Mouse (Mus musculus) hindbrain, embryonic 10.5 days (tissue): ENCODE measurements around the gene Akr1a1. TPM values are rescaled to one million over a fixed set of nuclear protein-coding genes. Genes with fewer than 3 reads are reported as not detected.

Experiments
- DNase-seq: peaks from one replicate; pipeline ENCODE4 v3.0.0-alpha.2; 2017; ENCODE audit warnings: low spot score
- H3K27ac ChIP-seq: fragments of 300-500 bp; sonication (generic); 2 replicates; pipeline ENCODE4 v1.5.1; 2016; ENCODE audit warnings: mild to moderate bottlenecking, moderate library complexity
- H3K27me3 ChIP-seq: fragments of 300-500 bp; sonication (generic); 2 replicates; pipeline ENCODE4 v1.6.1; 2016; ENCODE audit warnings: mild to moderate bottlenecking; ENCODE audit not compliant: poor library complexity, insufficient read depth, severe bottlenecking
- H3K36me3 ChIP-seq: fragments of 300-500 bp; sonication (generic); 2 replicates; pipeline ENCODE4 v1.6.1; 2016; ENCODE audit warnings: mild to moderate bottlenecking, moderate library complexity
- H3K4me1 ChIP-seq: fragments of 300-500 bp; sonication (generic); replicated peaks from 2 replicates; pipeline ENCODE4 v1.6.1; 2016; ENCODE audit warnings: mild to moderate bottlenecking
- H3K4me3 ChIP-seq: fragments of 300-500 bp; sonication (generic); 2 replicates; pipeline ENCODE4 v1.5.1; 2016; ENCODE audit warnings: mild to moderate bottlenecking, moderate library complexity
- H3K9me3 ChIP-seq: fragments of 300-500 bp; sonication (generic); 2 replicates; pipeline ENCODE4 v1.6.1; 2016; ENCODE audit warnings: mild to moderate bottlenecking, moderate library complexity
- WGBS: fragments of 180-500 bp; shearing (Covaris S2); methylation state at CpG from one replicate; pipeline ENCODE4 v1.1.7; 2016; 5-methylcytosine and 5-hydroxymethylcytosine counted together
- polyA plus RNA-seq: library from polyadenylated mRNA; unstranded; fragments of >200 nt; fragmentation: Nextera tagmentation; extraction: Ambion mirVana; gene quantifications from 2 replicates; pipeline ENCODE4 v1.2.1, GENCODE M21; 2016

Gene Akr1a1
- polyA plus RNA-seq, 1 experiment from 2014 or later, result 600 TPM

- H3K27ac ChIP-seq, result no peak overlapping the region
- 97% methylated on average over 2 of the region's 2 CpGs for WGBS
- peaks cover 100% of the 10 kb centered on the region for H3K36me3 ChIP-seq
- no peak for DNase-seq
- no peaks in the 10 kb centered on the region for H3K27me3 ChIP-seq
- H3K9me3 ChIP-seq, result no peaks in the 10 kb centered on the region
- no peaks in the 10 kb centered on the region for H3K4me1 ChIP-seq
- H3K4me3 ChIP-seq, result no peak overlapping the region
These were observed 36.2 kb downstream of the Akr1a1 start for GRCm38 (mm10) chr4:116615237-116615636.

DNA sequence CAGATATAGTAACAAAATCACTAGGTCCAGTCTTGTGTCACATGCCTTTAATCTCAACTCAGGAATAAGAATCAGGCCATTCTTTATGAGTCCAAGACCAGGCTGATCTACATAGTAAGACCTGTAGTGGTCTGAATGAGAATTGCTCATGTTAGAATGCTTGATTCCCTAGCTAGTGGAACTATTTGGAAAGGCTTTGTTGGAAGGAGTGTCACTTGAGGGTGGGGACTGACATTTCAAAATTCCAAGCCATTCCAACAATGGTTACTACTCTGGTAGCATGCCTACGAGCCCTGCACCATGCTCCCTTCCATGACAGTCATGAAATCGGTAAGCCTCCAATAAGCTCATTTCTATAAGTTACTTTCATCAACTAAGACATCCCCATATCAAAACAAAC is 38.9 kb downstream of the Akr1a1 start:
- no peak for DNase-seq
- Histone ChIP-seq H3K4me1 (no peaks in the 10 kb centered on the region), H3K27me3 (no peaks in the 10 kb centered on the region), H3K36me3 (peaks cover 100% of the 10 kb centered on the region), H3K9me3 (no peaks in the 10 kb centered on the region), H3K4me3 (no peak overlapping the region), H3K27ac (no peak overlapping the region)
- WGBS, result 92% methylated on average over 2 of the region's 2 CpGs

GRCm38 (mm10) chr4:116596978-116597881 is 54.2 kb downstream of the Akr1a1 start:
- no peaks in the 10 kb centered on the region for H3K9me3 ChIP-seq
- peak overlapping the region; percentile 84 for H3K27ac ChIP-seq
- peaks cover 63% of the 10 kb centered on the region for H3K36me3 ChIP-seq
- H3K27me3 ChIP-seq, result no peaks in the 10 kb centered on the region
- WGBS, result 1% methylated on average over 50 of the region's 50 CpGs
- H3K4me1 ChIP-seq, result peaks cover 25% of the 10 kb centered on the region
- peak overlapping the region; percentile 74 for H3K4me3 ChIP-seq
- peak; percentile 90 for DNase-seq

GRCm38 (mm10) chr4:116596379-116596778 is 55.1 kb downstream of the Akr1a1 start, which contains the start of gene Ccdc17:
Ccdc17 (plus strand) TSS chr4:116596654.
- Histone ChIP-seq H3K4me3 (peak within 1 kb of the TSS; percentile 74), H3K27ac (peak within 1 kb of the TSS; percentile 84), H3K4me1 (peaks cover 25% of the 10 kb centered on the region), H3K27me3 (no peaks in the 10 kb centered on the region), H3K9me3 (no peaks in the 10 kb centered on the region), H3K36me3 (peaks cover 63% of the 10 kb centered on the region)
- DNase-seq, result no peak
- WGBS, result 28% methylated on average over 5 of the region's 5 CpGs

DNA sequence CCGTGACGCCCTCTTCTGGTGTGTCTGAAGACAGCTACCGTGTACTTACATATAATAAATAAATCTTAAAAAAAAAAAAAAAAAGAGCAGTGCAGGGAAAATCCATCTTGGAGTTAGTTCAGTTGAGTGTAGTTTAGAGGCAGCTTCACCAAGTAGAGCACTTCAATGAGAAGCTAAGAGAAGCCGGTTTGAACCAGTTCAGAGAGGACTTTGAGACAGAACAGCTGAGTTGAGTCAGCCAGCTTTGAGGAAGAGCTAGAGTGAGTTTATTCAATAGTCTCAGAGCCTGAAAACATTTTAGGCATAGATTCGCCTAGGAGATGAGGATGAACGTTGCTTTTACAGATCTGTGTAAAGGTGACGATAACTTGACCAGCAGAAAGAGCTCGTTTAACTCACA is 55.7 kb downstream of the Akr1a1 start:
- 80% methylated on average over 8 of the region's 8 CpGs for WGBS
- Histone ChIP-seq H3K27ac (no peak overlapping the region), H3K9me3 (no peaks in the 10 kb centered on the region), H3K36me3 (peaks cover 63% of the 10 kb centered on the region), H3K4me1 (peaks cover 25% of the 10 kb centered on the region), H3K27me3 (no peaks in the 10 kb centered on the region), H3K4me3 (no peak overlapping the region)
- no peak for DNase-seq

Other genes with a start within 250 kb of the Akr1a1 start
- 17.6 and 19.5 TPM in 2 replicates for gene Mast2, start 187.5 kb downstream of the Akr1a1 start, polyA plus RNA-seq
- 12.5 and 17.5 TPM in 2 replicates for gene Ipp, start 144.1 kb downstream of the Akr1a1 start, polyA plus RNA-seq
- 25.0 and 29.7 TPM in 2 replicates for gene Tmem69, start 95.7 kb downstream of the Akr1a1 start, polyA plus RNA-seq
- 21.4 and 27.8 TPM in 2 replicates for gene Gpbp1l1, start 94.0 kb downstream of the Akr1a1 start, polyA plus RNA-seq
- 1.9 and 3.6 TPM in 2 replicates for gene Ccdc17, start 55.0 kb downstream of the Akr1a1 start, polyA plus RNA-seq
- gene Nasp, start 23.7 kb downstream of the Akr1a1 start, polyA plus RNA-seq, result 178 and 293 TPM in 2 replicates
- gene Prdx1, start 33.9 kb upstream of the Akr1a1 start, polyA plus RNA-seq, result 1,211 and 1,387 TPM in 2 replicates
- gene Mmachc, start 56.7 kb upstream of the Akr1a1 start, polyA plus RNA-seq, result 38.0 and 40.5 TPM in 2 replicates
- 33.1 and 37.4 TPM in 2 replicates for gene Ccdc163, start 56.8 kb upstream of the Akr1a1 start, polyA plus RNA-seq
- gene Tesk2, start 69.3 kb upstream of the Akr1a1 start, polyA plus RNA-seq, result 7.7 and 8.1 TPM in 2 replicates
- 39.7 and 39.8 TPM in 2 replicates for gene Toe1, start 156.0 kb upstream of the Akr1a1 start, polyA plus RNA-seq
- 23.1 and 28.2 TPM in 2 replicates for gene Mutyh, start 156.0 kb upstream of the Akr1a1 start, polyA plus RNA-seq
- gene Hpdl, start 170.0 kb upstream of the Akr1a1 start, polyA plus RNA-seq, result 1.1 and 1.3 TPM in 2 replicates
- gene Zswim5, start 225.7 kb upstream of the Akr1a1 start, polyA plus RNA-seq, result 6.1 and 7.6 TPM in 2 replicates